Mouse (Mus musculus): ENCODE measurements at regions not wholly inside any gene's neighbourhood (a gene's known extent, or its start where the extent isn't known, plus 50 kb on each side); places are given as distances from the start of the nearest gene placed in this dataset.

DNA sequence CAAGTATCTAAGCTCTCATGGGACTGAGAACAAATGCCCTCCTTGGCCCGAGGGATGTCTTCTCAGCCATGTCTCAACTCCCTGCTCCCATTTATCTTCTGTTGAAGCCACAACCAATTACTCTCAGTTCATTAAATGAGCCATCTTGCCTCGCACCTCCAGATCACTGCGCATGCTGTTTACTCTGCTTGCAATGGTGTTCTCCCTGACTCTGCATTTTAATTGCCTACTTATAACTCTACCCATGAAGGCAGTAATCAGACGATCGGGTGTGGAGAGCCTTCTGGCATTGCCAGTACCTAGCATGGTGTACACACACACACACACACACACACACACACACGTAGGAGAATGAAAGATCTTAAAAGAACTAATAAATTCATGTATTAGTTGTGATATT lies 306.1 kb upstream of the Myt1l start:
- no peaks in the 10 kb centered on the region for H3K27me3 ChIP-seq (ENCODE audit: insufficient read depth, low read length)
- no peak for TF ChIP-seq CTCF (IDR thresholded peaks at IDR 0.05; ENCODE audit: low read depth)
- H3K9ac ChIP-seq (replicated peaks; ENCODE audit: low read length), result no peak overlapping the region
- H3K4me2 ChIP-seq (ENCODE audit: low read depth, low read length), result no peak overlapping the region
- no peaks in the 10 kb centered on the region for H3K4me1 ChIP-seq (ENCODE audit: insufficient read depth, low read length)
- ATAC-seq (peak; percentile 62; the same call in 1 of the 2 replicates), DNase-seq (ENCODE audit: low spot score) (peak; percentile 37)
- no peak overlapping the region for H3K27ac ChIP-seq
- no peak overlapping the region for H3K4me3 ChIP-seq (ENCODE audit: low read length)
- 45% methylated on average over 6 of the region's 6 CpGs for WGBS
- no peaks in the 10 kb centered on the region for H3K36me3 ChIP-seq (ENCODE audit: insufficient read depth, low read length)
- no peaks in the 10 kb centered on the region for H3K9me3 ChIP-seq (ENCODE audit: low read length)

DNA sequence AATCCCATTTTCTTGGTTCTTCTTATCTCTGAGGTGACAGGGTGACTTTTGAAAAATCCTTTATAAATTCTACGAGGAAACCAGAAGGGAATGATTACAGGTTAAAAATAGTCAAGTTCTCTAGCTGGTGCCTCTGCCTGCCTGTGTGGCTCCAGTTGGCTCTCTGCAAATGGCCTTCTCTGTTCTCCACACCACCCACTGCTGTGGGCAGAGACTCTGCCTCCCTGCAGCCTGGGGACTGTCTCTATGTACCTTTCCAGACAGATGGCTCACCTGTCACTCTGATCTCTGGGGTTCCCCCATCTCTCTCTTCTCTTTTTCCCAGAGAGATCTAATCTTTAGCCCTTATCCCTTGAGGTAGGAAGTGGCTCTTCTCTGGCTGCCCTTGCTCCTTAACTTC lies 302.2 kb upstream of the Myt1l start:
- H3K27me3 ChIP-seq (ENCODE audit: insufficient read depth, low read length), result no peaks in the 10 kb centered on the region
- no peaks in the 10 kb centered on the region for H3K9me3 ChIP-seq (ENCODE audit: low read length)
- H3K4me2 ChIP-seq (ENCODE audit: low read depth, low read length), result no peak overlapping the region
- H3K9ac ChIP-seq (replicated peaks; ENCODE audit: low read length), result no peak overlapping the region
- no peak overlapping the region for H3K4me3 ChIP-seq (ENCODE audit: low read length)
- H3K27ac ChIP-seq, result no peak overlapping the region
- ATAC-seq (no peak), DNase-seq (ENCODE audit: low spot score) (no peak)
- no peaks in the 10 kb centered on the region for H3K36me3 ChIP-seq (ENCODE audit: insufficient read depth, low read length)
- WGBS, result 42% methylated on average over 1 of the region's 1 CpGs
- TF ChIP-seq CTCF (IDR thresholded peaks at IDR 0.05; ENCODE audit: low read depth), result no peak
- H3K4me1 ChIP-seq (ENCODE audit: insufficient read depth, low read length), result no peaks in the 10 kb centered on the region

DNA sequence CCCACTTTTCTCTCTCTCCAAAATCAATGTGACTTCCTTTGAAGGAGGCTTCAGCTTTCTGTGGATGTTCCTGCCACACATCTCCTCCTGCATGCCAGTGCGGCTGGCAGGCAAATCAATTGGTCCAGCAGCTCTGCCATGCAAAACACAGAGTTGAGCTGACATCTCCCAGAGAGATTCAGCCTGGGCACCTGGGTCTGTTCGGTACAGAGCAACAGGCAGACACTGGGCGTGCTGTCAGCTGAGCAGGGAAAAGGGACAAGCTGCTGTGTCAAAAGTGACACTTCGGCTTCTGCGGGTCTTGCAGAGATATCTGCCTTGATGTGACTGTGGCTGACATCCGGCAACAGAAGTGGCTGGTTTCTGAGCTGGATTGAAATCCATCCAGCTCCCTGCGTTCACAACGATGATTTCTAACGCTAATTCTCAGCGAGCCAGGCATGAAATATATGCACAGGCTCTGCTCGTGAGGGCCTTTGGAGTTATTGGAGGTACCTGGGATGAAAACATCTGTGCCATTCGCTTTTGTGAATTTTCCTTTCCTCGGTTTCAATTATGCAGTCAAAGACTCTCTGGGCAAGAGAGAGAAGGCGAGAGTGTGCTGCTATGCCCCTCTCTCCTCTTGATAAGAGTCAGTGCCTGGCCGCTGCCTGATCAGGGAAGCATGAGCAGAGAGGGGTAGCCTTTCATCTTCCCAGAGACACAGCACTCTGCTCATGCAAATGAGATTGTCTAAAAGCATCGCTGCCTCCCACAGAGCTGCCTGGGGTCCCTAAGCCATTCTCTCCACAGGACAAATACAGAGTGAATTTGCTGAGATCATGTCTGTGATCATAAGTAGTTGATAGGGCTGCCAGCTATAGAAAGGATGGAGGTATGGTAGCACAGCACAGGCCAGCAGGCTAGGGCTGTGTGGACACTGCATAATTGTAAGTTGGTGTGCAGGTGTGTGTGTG lies 295.4 kb upstream of the Myt1l start:
- Histone ChIP-seq H3K4me3 (ENCODE audit: low read length) (no peak overlapping the region), H3K27ac (peak overlapping the region; percentile 82), H3K9ac (replicated peaks; ENCODE audit: low read length) (peak overlapping the region; percentile 33), H3K4me2 (ENCODE audit: low read depth, low read length) (peak overlapping the region; percentile 34), H3K9me3 (ENCODE audit: low read length) (no peaks in the 10 kb centered on the region), H3K27me3 (ENCODE audit: insufficient read depth, low read length) (no peaks in the 10 kb centered on the region), H3K4me1 (ENCODE audit: insufficient read depth, low read length) (peaks cover 18% of the 10 kb centered on the region), H3K36me3 (ENCODE audit: insufficient read depth, low read length) (no peaks in the 10 kb centered on the region)
- ATAC-seq (peak; percentile 81), DNase-seq (ENCODE audit: low spot score) (peak; percentile 66)
- 7% methylated on average over 16 of the region's 16 CpGs for WGBS
- TF ChIP-seq CTCF (IDR thresholded peaks at IDR 0.05; ENCODE audit: low read depth), result no peak

DNA sequence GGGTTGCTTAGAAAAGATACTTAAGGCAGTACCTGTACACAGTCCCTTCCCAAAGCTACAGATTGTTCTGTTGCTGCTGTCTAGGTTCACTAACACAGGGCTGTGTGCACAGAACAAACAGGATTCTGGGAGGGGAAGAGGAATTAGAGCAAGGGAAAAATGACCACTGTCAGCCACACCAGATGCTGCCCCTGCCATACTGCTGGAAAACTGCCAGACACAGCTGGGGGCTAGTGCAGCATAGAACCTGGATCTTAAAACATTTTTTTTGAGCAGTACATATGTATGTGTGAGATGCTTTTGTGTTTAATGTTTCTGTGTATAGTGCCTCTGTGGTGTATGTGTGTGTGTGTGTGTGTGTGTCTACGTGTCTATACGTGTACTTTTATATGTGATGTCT lies 291.7 kb upstream of the Myt1l start:
- peaks cover 32% of the 10 kb centered on the region for H3K4me1 ChIP-seq (ENCODE audit: insufficient read depth, low read length)
- WGBS, result 88% methylated on average over 2 of the region's 2 CpGs
- ATAC-seq, result no peak

DNA sequence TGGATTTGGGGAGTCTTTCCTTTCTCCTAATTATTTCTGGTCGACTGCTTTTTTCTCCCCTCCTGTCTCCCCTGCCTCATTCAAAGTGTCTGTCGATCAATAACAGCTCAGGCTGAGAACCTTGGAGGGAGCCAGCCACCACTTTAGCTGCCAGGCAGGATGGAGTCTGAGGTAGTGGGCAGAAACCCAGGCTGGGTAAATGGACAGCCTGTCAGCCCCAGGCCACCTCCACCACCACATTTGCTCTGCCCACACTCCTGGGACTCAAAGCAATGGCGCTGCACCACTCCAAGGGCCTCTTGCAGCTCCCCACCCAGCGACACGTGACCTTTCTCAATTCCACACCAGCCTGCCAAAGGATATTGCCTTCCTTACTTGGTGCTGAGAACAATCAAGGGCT lies 290.7 kb upstream of the Myt1l start:
- ATAC-seq, result no peak
- H3K27me3 ChIP-seq (ENCODE audit: insufficient read depth, low read length), result no peaks in the 10 kb centered on the region
- no peak overlapping the region for H3K9ac ChIP-seq (replicated peaks; ENCODE audit: low read length)
- H3K4me1 ChIP-seq (ENCODE audit: insufficient read depth, low read length), result peaks cover 27% of the 10 kb centered on the region
- no peak overlapping the region for H3K27ac ChIP-seq
- no peak overlapping the region for H3K4me3 ChIP-seq (ENCODE audit: low read length)
- 35% methylated on average over 5 of the region's 5 CpGs for WGBS
- no peak for TF ChIP-seq CTCF (IDR thresholded peaks at IDR 0.05; ENCODE audit: low read depth)
- DNase-seq (ENCODE audit: low spot score), result no peak
- no peak overlapping the region for H3K4me2 ChIP-seq (ENCODE audit: low read depth, low read length)
- H3K36me3 ChIP-seq (ENCODE audit: insufficient read depth, low read length), result no peaks in the 10 kb centered on the region
- no peaks in the 10 kb centered on the region for H3K9me3 ChIP-seq (ENCODE audit: low read length)

More for the DNA sequence above, 291.7 kb upstream of the Myt1l start:
- Histone ChIP-seq H3K4me3 (ENCODE audit: low read length) (no peak overlapping the region), H3K27ac (no peak overlapping the region), H3K36me3 (ENCODE audit: insufficient read depth, low read length) (no peaks in the 10 kb centered on the region), H3K9ac (replicated peaks; ENCODE audit: low read length) (no peak overlapping the region), H3K27me3 (ENCODE audit: insufficient read depth, low read length) (no peaks in the 10 kb centered on the region), H3K9me3 (ENCODE audit: low read length) (no peaks in the 10 kb centered on the region), H3K4me2 (ENCODE audit: low read depth, low read length) (no peak overlapping the region)
- no peak for DNase-seq (ENCODE audit: low spot score)
- TF ChIP-seq CTCF (IDR thresholded peaks at IDR 0.05; ENCODE audit: low read depth), result no peak

DNA sequence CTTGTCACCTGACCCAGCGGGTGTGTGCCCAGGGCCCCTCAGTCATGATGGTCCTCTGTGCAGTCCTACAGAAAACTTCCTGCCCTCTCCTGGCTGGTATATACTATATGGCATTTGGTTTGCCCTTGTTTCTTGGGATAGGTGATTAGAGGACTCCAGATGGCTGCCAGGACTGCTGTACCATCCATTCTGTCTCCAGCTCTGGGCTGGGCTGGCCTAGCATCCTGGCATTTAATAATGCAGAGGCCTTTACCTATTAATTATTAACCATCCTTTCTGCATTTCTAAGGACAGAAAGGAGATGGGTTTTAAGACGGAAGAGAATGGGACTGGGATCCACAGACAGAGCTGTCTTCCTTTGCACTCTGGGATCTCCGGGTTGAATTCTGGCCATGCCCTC lies 288.7 kb upstream of the Myt1l start:
- Histone ChIP-seq H3K27me3 (ENCODE audit: insufficient read depth, low read length) (no peaks in the 10 kb centered on the region), H3K36me3 (ENCODE audit: insufficient read depth, low read length) (no peaks in the 10 kb centered on the region), H3K4me2 (ENCODE audit: low read depth, low read length) (no peak overlapping the region), H3K4me3 (ENCODE audit: low read length) (no peak overlapping the region), H3K27ac (peak overlapping the region; percentile 65), H3K9ac (replicated peaks; ENCODE audit: low read length) (0 out of 2 replicates have a peak overlapping the region, but pooled peaks have one; percentile 13), H3K9me3 (ENCODE audit: low read length) (no peaks in the 10 kb centered on the region), H3K4me1 (ENCODE audit: insufficient read depth, low read length) (peaks cover 17% of the 10 kb centered on the region)
- ATAC-seq, result 0 out of 2 replicates have a peak, but pooled peaks have one; percentile 25
- no peak for TF ChIP-seq CTCF (IDR thresholded peaks at IDR 0.05; ENCODE audit: low read depth)
- 69% methylated on average over 3 of the region's 3 CpGs for WGBS
- DNase-seq (ENCODE audit: low spot score), result no peak

DNA sequence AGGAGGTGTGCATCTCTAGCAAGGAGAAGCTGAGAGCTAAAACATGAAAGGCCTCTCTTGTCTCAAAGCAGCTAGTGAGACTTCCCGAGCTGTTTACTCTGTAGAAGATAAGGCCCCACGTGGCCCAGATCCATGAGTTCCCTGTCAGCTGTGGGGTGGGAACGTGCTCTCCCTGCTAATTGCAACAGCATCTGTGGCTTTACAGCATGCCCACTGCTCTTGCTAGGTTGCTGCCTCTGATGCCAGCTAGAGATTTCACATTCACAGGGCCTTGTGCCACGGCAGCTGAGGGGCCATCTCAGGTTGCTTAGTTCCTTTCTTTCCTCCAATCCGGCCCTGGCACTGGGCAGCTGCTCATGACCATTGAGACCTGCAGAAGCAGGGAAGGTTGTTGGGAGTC lies 288.2 kb upstream of the Myt1l start:
- no peak overlapping the region for H3K4me2 ChIP-seq (ENCODE audit: low read depth, low read length)
- H3K27ac ChIP-seq, result peak overlapping the region; percentile 65
- peaks cover 17% of the 10 kb centered on the region for H3K4me1 ChIP-seq (ENCODE audit: insufficient read depth, low read length)
- H3K9me3 ChIP-seq (ENCODE audit: low read length), result no peaks in the 10 kb centered on the region
- no peaks in the 10 kb centered on the region for H3K27me3 ChIP-seq (ENCODE audit: insufficient read depth, low read length)
- peak; percentile 75 for ATAC-seq
- 0 out of 2 replicates have a peak overlapping the region, but pooled peaks have one; percentile 13 for H3K9ac ChIP-seq (replicated peaks; ENCODE audit: low read length)
- DNase-seq (ENCODE audit: low spot score), result peak; percentile 79
- 14% methylated on average over 5 of the region's 5 CpGs for WGBS
- H3K4me3 ChIP-seq (ENCODE audit: low read length), result no peak overlapping the region
- TF ChIP-seq CTCF (IDR thresholded peaks at IDR 0.05; ENCODE audit: low read depth), result no peak
- H3K36me3 ChIP-seq (ENCODE audit: insufficient read depth, low read length), result no peaks in the 10 kb centered on the region
